Mouse (Mus musculus): ENCODE measurements around the gene Col4a3bp. TPM values are rescaled to one million over a fixed set of nuclear protein-coding genes. Genes with fewer than 3 reads are reported as not detected.
"Not testable (repeated sequence)": the region's sequence is repeated elsewhere in the genome, so short reads cannot be mapped to it uniquely, and the experiment has no call there.

The Col4a3bp gene
- total RNA-seq, 2 experiments from 2014 or later, result 65.4 to 73.8 TPM

- DNase-seq (ENCODE audit: low spot score in 2 of 2), result no peak
Observed at GRCm38 (mm10) chr13:96630396-96630795, 88.0 kb downstream of the Col4a3bp start.

DNA sequence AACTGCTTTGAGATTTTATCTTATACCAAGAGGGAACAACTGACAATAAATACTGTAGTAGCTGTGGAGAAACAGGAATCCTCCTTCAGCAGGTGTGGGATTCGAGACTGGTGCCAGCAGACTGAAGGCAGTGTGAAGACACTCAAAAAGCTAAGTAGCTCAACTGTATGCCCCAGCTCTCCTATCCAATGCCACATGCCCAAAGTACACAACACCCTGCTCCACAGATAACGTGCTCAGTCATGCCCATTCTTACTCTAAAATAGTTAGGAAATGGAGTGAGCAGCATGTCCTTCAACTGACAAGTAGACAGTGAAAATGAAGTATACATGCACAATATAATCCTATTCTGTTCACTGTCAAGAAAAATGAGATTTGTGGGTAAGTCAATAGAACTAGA lies 101.8 kb downstream of the Col4a3bp start:
- no peak for DNase-seq (ENCODE audit: low spot score in 2 of 2)

- DNase-seq (ENCODE audit: low spot score in 2 of 2), result no peak
Observed at GRCm38 (mm10) chr13:96645822-96646221, 103.4 kb downstream of the Col4a3bp start.

DNA sequence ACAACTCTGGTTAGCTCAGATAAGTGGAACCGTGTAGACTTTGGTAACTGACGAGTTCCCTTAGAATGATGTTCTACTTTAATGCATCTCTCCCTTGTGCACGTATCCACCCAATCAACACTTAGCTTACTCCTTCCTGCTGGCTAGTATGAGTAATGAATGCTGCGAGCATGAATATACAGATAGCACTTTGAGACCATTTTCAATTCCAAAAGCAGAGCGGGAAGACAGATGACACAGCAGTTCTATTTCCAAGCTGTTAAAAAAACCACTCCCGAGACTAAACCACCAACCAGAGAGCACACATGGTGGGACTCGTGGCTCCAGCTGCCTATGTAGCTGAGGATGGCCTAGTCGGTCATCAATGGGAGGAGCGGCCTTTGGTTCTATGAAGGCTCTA lies 110.6 kb downstream of the Col4a3bp start:
- peak; percentile 33 to 51 for DNase-seq (ENCODE audit: low spot score in 2 of 2)

GRCm38 (mm10) chr13:96656673-96657072 lies 114.3 kb downstream of the Col4a3bp start:
- no peak for DNase-seq (ENCODE audit: low spot score in 2 of 2)

GRCm38 (mm10) chr13:96658936-96659335 lies 116.5 kb downstream of the Col4a3bp start:
- no peak for DNase-seq (ENCODE audit: low spot score in 2 of 2)

DNA sequence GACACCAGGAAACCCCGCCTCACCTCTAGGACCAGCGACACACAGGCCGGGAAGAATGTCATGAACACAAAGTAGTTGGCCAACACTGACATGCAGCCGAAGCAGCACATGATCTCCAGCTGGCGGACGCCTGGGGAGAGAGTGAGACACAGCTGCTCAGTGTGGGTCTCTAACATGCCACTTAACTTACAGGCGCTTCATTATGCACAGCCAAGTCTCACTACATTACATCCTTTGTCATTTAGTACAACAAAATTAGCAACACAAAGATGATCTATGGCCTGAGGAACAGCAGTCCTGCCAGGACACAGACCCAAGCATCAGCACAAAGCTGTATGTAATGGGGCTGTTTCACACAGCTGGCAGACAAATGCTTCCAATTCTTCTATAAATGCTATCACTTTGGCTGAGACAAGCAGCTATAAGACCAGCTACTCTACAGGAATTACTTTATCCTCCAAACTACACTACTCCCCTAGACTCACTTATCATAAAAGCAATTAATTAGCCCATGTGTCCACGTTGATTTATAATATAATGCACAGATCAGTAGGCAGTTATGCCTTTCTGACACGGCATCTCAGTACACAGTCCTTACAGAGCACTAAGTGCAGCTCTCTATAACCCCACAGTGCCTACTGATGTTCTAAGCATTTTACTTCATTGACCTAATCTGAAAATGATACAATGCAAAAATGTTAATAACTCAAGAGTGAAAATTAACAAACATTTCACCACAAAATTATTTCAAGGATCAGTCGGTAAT lies 117.9 kb downstream of the Col4a3bp start:
- no peak for DNase-seq (ENCODE audit: low spot score in 2 of 2)

DNA sequence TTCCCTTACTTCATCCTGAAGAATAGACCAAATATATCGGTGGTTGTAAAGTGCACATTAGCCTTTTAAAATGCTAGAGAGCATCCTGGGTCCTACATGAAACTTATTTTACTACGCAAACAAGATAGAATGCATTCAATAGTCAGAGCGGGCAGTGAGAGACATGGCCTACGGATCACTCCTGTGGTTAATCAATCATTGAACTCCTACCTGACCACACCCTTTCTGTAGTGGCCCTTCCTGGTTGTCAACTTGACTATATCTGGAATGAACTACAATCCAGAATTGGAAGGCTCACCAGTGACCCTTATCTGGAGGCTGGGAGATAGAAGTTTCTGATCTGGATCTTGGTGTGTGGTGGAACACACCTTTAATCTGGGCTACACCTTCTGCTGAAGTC lies 120.7 kb downstream of the Col4a3bp start:
- DNase-seq (ENCODE audit: low spot score in 2 of 2), result not testable (repeated sequence)

- no peak for DNase-seq (ENCODE audit: low spot score in 2 of 2)
Observed at GRCm38 (mm10) chr13:96664419-96664974, 122.1 kb downstream of the Col4a3bp start.

GRCm38 (mm10) chr13:96670019-96670405 lies 127.6 kb downstream of the Col4a3bp start:
- no peak for DNase-seq (ENCODE audit: low spot score in 2 of 2)

DNA sequence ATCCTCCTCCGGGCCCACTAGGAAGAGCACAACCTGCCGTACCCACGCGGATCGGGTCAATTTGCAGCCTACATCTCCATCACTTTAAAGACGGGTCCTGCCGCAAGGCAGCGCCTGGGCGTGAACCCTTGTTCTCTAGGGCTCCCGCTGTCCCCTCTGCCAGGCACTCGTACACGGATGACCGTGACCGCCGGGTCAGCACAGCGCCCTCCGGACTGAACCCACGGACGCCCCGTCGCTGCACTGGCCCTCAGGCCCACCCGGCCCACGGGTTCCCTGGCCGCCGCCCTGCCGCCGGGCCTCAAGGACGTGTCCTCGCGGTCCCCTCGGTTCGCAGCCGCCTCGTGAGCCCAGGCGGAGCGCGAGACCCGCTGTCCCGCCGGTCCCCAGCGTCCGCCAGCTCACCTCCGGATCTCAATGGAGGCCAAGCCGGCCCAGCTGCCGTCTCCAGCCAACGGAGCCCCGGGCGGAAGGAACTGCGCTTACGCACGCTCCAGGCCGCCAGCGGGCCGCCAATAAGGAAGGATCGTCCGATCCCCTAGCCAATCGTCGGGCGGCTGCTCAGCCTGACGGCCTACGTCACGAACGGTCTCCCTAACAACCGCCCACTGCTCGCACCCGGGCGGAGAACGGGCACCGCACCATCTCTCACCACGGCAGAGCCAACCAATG lies 128.1 kb downstream of the Col4a3bp start, which contains the start of gene Hmgcr:
Gene Hmgcr, minus strand, starts transcription at position 531 of the 672 bp plus-strand sequence.
- peak; percentile 99 for DNase-seq (ENCODE audit: low spot score in 2 of 2)

DNA sequence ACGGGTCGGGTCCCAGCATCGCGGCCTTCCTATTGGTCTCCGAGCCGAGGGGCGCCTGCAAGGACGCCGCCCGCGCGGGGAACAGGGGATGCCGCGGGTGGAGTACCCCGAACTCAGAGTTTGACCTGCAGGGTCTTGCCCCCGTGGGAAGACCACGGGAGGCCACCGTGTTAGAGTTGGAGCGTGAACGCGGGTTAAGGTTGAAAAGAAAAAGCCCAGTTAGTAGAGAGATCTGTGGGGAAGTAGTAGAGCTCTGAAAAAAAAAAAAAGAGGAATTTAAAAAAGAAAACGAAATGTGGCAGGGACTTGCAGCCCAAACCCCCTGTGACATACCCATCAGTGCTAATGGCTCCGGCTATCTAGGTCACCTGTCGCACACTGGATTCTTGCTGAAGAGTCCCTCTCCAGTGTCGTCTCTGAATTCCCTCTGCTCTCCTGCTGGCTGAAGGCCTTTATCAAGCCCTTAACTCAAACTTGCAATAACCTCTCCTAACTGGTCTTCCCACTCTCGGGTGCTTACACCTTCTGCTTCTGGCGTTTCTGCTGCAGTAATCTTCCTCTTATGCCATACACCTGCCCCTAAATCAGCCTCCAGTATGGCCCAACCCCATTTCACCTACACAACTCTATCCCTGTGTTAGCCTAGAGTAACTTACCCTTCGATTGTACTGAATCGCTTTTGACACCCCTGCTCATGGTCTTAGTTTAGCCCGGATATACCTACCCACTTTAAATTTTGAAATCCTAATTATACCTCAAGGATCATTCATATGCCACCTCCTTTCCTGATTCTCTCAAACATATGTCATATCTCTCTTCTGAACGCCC lies 128.9 kb downstream of the Col4a3bp start:
- no peak for DNase-seq (ENCODE audit: low spot score in 2 of 2)

DNA sequence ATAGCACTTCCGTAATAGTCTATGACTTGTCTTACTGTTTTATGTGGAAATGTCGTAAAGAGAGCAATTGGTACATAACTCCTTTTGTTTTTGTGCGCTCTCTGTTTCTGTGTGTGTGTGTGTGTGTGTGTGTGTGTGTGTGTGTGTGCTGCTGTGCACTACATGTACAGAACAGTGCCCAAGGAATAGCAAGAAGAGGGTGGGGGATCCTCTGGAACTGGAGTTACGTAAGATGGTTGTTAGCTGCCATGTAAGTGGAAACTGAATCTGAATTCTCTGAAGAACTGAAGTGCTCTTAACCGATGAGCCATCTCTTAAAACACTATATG lies 129.5 kb downstream of the Col4a3bp start:
- no peak for DNase-seq (ENCODE audit: low spot score in 2 of 2)

- no peak for DNase-seq (ENCODE audit: low spot score in 2 of 2)
Observed at GRCm38 (mm10) chr13:96672276-96672675, 129.9 kb downstream of the Col4a3bp start.

DNA sequence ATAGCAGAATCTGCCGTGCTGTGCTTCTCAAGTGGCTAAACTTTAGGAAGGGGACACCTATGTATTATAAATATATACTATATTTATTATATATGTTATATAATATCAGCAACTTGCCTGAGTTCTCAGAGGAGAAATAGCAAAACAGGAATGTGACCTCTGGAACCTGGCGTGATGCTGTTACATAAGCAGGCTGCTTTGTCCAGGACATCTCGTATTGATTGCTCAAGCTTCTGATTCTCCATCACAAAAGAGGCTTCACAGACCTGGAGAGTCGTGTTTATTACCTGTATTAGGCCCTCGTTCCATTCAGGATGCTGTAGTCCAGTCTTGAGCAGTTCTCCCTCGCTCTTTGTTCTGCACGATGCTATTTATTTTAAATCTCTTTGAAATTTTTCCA lies 131.4 kb downstream of the Col4a3bp start:
- DNase-seq (ENCODE audit: low spot score in 2 of 2), result no peak

DNA sequence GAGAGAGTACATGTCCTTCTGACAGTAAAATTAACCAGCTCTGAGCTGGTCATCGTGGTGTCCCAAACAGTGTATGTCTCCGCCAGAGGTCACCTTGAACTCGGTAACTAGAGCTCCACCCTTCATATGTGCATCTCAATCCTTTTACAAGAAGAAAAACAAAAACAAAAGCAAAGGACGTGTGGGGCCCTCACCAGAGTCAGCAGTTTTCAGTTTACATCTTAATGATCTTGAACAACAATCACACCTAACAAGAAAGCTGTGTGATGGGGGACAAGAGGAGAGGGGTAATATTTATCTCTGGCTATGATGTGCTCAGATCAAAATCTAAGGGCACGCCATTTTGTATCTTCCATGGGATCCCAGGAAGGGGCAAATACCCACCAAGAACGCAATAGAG lies 133.3 kb downstream of the Col4a3bp start:
- DNase-seq (ENCODE audit: low spot score in 2 of 2), result no peak

GRCm38 (mm10) chr13:96677071-96677470 lies 134.7 kb downstream of the Col4a3bp start:
- DNase-seq (ENCODE audit: low spot score in 2 of 2), result no peak

GRCm38 (mm10) chr13:96678616-96679015 lies 136.2 kb downstream of the Col4a3bp start:
- DNase-seq (ENCODE audit: low spot score in 2 of 2), result no peak

DNA sequence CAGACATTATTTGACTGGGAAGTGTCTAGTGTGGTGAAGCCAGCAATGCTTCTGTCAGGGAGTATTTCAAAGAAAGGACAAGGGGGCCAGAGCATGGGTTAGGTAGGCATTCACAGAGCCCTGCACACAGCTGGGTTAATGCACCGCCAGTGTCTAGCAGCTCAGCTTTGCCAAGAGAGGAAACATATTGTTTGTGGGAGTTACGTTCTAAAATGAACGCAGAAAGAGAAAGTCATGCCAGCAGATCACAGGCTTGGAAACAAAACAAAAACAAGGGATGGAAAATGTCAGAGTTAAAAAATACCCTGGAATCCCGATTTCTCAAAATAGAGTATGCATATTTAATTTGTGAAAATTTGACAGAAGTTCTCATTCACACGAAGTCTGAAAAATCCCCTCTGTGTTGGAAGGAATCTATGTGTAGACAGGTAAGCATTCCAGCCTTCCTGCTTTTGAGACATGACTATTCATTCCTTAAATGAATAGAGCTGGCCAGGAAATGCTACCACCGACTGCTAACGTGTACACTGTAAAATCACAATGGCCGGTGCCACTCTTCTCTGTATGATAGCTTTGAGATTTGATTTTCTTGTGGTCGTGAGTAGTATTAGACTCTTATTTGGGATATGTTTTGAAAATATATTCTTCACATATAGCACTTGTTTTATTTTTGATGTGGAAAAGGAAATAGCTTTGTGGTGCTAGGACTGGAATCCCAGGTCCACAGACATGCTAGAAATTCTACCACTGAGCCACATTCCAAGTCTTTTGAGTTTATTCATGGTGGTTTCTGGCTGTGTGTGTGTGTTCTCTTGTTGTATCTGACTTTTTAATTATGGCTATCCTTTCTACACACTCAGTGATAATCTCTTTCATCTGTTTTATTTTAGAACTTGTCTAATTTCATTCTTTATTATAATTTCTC lies 138.0 kb downstream of the Col4a3bp start:
- DNase-seq (ENCODE audit: low spot score in 2 of 2), result peak; percentile 42 to 81

DNA sequence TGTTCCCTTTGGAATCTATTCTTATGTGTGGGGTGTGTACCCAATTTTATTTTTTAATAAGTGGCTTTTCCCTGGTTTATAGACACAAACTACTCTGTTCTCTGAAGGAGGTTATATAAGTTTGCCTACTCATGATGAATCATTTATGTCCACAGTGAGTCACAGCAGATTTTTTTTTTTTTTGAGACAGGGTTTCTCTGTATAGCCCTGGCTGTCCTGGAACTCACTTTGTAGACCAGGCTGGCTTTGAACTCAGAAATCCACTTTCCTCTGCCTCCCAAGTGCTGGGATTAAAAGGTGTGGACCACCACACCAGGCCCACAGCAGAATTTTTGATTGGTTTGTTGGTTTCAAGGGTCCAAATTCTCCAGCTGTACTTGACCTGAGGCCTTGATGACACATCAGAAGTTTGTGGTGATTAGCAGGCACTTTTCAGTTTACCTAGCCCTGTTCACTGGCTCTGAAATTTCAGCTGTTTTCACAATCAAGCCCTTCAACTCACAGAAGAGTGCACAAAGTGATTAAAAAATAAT lies 138.7 kb downstream of the Col4a3bp start:
- no peak for DNase-seq (ENCODE audit: low spot score in 2 of 2)
